Mouse (Mus musculus): Measurements from ENCODE around the gene Tspan18.

DNA sequence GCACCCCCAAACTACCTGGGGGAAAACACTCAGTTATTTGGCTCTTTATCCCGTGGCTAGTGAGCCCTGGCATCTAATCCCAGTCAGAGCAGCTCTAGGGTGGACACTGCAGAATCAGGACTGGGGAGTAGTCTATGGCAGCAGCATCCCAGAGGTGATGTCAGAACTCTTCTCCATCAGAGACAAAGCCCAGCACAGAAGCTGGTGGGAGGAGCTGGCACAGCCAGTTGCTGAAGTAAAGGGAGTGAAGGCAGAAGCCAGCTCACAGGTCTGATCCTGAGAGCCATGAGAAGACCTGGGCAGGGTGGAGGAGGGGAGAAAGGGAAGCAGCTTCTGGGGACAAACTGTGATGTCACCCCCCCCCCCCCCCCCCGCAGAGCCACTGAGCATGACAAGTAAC lies 48.0 kb downstream of the Tspan18 start:
- no peak for TF ChIP-seq POLR2A (IDR thresholded peaks at IDR 0.05; ENCODE audit: insufficient read depth, low read length)
- no peak for TF ChIP-seq CTCF (IDR thresholded peaks at IDR 0.05; ENCODE audit: low read depth, low read length)
